ENCODE assay signal across 13 mouse cellular contexts in genomic region chr2:181157716-181158302, GRCm38 (mm10). TPM values are rescaled to one million over a fixed set of nuclear protein-coding genes. Genes with fewer than 3 reads are reported as not detected.
A peak's percentile ranks its signal among the peaks of the same experiment; 100 is the strongest.
DNase-seq lines count a peak whose midpoint lies in the region; ATAC-seq and TF ChIP-seq lines count a peak whose summit lies in the region.
"Had no signal": no experiment of that assay in that cellular context is flagged by ENCODE, and none has a peak within 500 bp of the region (broad histone marks: within the 10 kb centered on the region; RNA-seq: fewer than 3 reads in every experiment).

No protein-coding gene starts in this region.

- H3K4me2 ChIP-seq in forebrain, postnatal 0 days (ENCODE audit: low read depth), result peak overlapping the region; percentile 81; the same call in 1 of the 2 replicates
- no peak overlapping the region for H3K4me2 ChIP-seq in forebrain, embryonic 13.5 days
- peak overlapping the region; percentile 76 for H3K4me2 ChIP-seq in hindbrain, embryonic 14.5 days (replicated peaks)
- no peak overlapping the region for H3K4me2 ChIP-seq in hindbrain, embryonic 11.5 days (replicated peaks; ENCODE audit: low read depth, low read length)
- H3K4me2 ChIP-seq in heart, postnatal 0 days (ENCODE audit: low read depth, low read length), result no peak overlapping the region

- H3K27ac ChIP-seq in forebrain, postnatal 0 days (ENCODE audit: low read depth, low read length), result 0 out of 2 replicates have a peak overlapping the region, but pooled peaks have one; percentile 15
- no peak overlapping the region for H3K27ac ChIP-seq in forebrain, embryonic 13.5 days
- peak overlapping the region; percentile 88 for H3K27ac ChIP-seq in hindbrain, embryonic 14.5 days
- H3K27ac ChIP-seq in hindbrain, embryonic 11.5 days (ENCODE audit: low read depth, low read length), result no peak overlapping the region
- peak overlapping the region; percentile 86 for H3K27ac ChIP-seq in heart, postnatal 0 days (ENCODE audit: low read depth)
- H3K27ac ChIP-seq: embryonic facial prominence, embryonic 13.5 days had no signal

- peaks cover 2% of the 10 kb centered on the region for H3K36me3 ChIP-seq in forebrain, postnatal 0 days (ENCODE audit: insufficient read depth)
- H3K36me3 ChIP-seq in forebrain, embryonic 13.5 days (ENCODE audit: poor library complexity, severe bottlenecking), result no peaks in the 10 kb centered on the region
- peaks cover under 1% of the 10 kb centered on the region; the same call in 1 of the 2 replicates for H3K36me3 ChIP-seq in hindbrain, embryonic 14.5 days (replicated peaks; ENCODE audit: control insufficient read depth, insufficient read depth)
- no peaks in the 10 kb centered on the region for H3K36me3 ChIP-seq in hindbrain, embryonic 11.5 days (ENCODE audit: control insufficient read depth, insufficient read depth, low read length)
- H3K36me3 ChIP-seq in heart, postnatal 0 days (replicated peaks; ENCODE audit: control insufficient read depth, insufficient read depth, low read length), result peaks cover 9% of the 10 kb centered on the region
- H3K36me3 ChIP-seq: embryonic facial prominence, embryonic 13.5 days had no signal

- no peak for TF ChIP-seq CTCF in forebrain, postnatal 0 days (IDR thresholded peaks at IDR 0.05; ENCODE audit: low read depth)
- TF ChIP-seq CTCF in heart, postnatal 0 days (IDR thresholded peaks at IDR 0.05; ENCODE audit: low read depth), result no peak

- no peaks in the 10 kb centered on the region for H3K9me3 ChIP-seq in forebrain, postnatal 0 days (ENCODE audit: low read length)
- H3K9me3 ChIP-seq in forebrain, embryonic 13.5 days (replicated peaks), result no peaks in the 10 kb centered on the region
- no peaks in the 10 kb centered on the region for H3K9me3 ChIP-seq in hindbrain, embryonic 14.5 days (ENCODE audit: control insufficient read depth, low read length)
- no peaks in the 10 kb centered on the region for H3K9me3 ChIP-seq in hindbrain, embryonic 11.5 days (ENCODE audit: control insufficient read depth, low read length)
- no peaks in the 10 kb centered on the region for H3K9me3 ChIP-seq in heart, postnatal 0 days (replicated peaks; ENCODE audit: control insufficient read depth, low read length)
- H3K9me3 ChIP-seq: embryonic facial prominence, embryonic 13.5 days had no signal

- no peak overlapping the region for H3K4me3 ChIP-seq in forebrain, postnatal 0 days (ENCODE audit: low read depth, low read length)
- H3K4me3 ChIP-seq in forebrain, embryonic 13.5 days, result no peak overlapping the region
- H3K4me3 ChIP-seq in hindbrain, embryonic 14.5 days (replicated peaks; ENCODE audit: low read length), result no peak overlapping the region
- no peak overlapping the region for H3K4me3 ChIP-seq in hindbrain, embryonic 11.5 days (ENCODE audit: low read depth, low read length)
- no peak overlapping the region for H3K4me3 ChIP-seq in heart, postnatal 0 days (ENCODE audit: low read depth, low read length)

- TF ChIP-seq EP300 in heart, postnatal 0 days (IDR thresholded peaks at IDR 0.05; ENCODE audit: low read depth), result no peak

- no peak for DNase-seq in forebrain, postnatal 0 days
- DNase-seq in hindbrain, embryonic 14.5 days (ENCODE audit: low spot score), result no peak
- DNase-seq in hindbrain, embryonic 11.5 days (ENCODE audit: low spot score), result no peak
- DNase-seq in brain, adult 2 months (ENCODE audit: low read depth, low spot score), result peak; percentile 83
- DNase-seq in heart, postnatal 0 days (ENCODE audit: low spot score), result peak; percentile 42
- no peak for DNase-seq in kidney, postnatal 4 days
- DNase-seq: liver, postnatal 0 days had no signal

- 78% methylated on average over 6 of the region's 6 CpGs for WGBS in forebrain, postnatal 0 days
- WGBS in forebrain, embryonic 13.5 days, result 81% methylated on average over 6 of the region's 6 CpGs
- WGBS in hindbrain, embryonic 14.5 days, result 74% methylated on average over 6 of the region's 6 CpGs
- WGBS in hindbrain, embryonic 11.5 days, result 83% methylated on average over 6 of the region's 6 CpGs
- 68% methylated on average over 6 of the region's 6 CpGs for WGBS in heart, postnatal 0 days

- H3K27me3 ChIP-seq in forebrain, postnatal 0 days (ENCODE audit: insufficient read depth, low read length), result no peaks in the 10 kb centered on the region
- H3K27me3 ChIP-seq in forebrain, embryonic 13.5 days, result peaks cover 25% of the 10 kb centered on the region
- no peaks in the 10 kb centered on the region for H3K27me3 ChIP-seq in hindbrain, embryonic 14.5 days (ENCODE audit: control insufficient read depth, insufficient read depth, low read length)
- peaks cover 19% of the 10 kb centered on the region for H3K27me3 ChIP-seq in hindbrain, embryonic 11.5 days (ENCODE audit: control insufficient read depth, insufficient read depth, low read length)
- H3K27me3 ChIP-seq in heart, postnatal 0 days (ENCODE audit: control insufficient read depth, insufficient read depth, low read length), result peaks cover 13% of the 10 kb centered on the region; the same call in 1 of the 2 replicates

- peaks cover 48% of the 10 kb centered on the region for H3K4me1 ChIP-seq in forebrain, postnatal 0 days (ENCODE audit: insufficient read depth)
- peaks cover 41% of the 10 kb centered on the region for H3K4me1 ChIP-seq in forebrain, embryonic 13.5 days
- peaks cover 44% of the 10 kb centered on the region for H3K4me1 ChIP-seq in hindbrain, embryonic 14.5 days (replicated peaks; ENCODE audit: control insufficient read depth, insufficient read depth, low read length)
- H3K4me1 ChIP-seq in hindbrain, embryonic 11.5 days (replicated peaks; ENCODE audit: control insufficient read depth, insufficient read depth, low read length), result no peaks in the 10 kb centered on the region; the same call in none of the 2 replicates
- peaks cover 46% of the 10 kb centered on the region for H3K4me1 ChIP-seq in heart, postnatal 0 days (ENCODE audit: control insufficient read depth, insufficient read depth)

- no peak for ATAC-seq in forebrain, postnatal 0 days
- ATAC-seq in forebrain, embryonic 13.5 days, result no peak
- ATAC-seq in hindbrain, embryonic 14.5 days (ENCODE audit: low FRiP score), result no peak
- no peak for ATAC-seq in hindbrain, embryonic 11.5 days (ENCODE audit: low FRiP score)
- no peak for ATAC-seq in heart, postnatal 0 days (ENCODE audit: insufficient read depth, low read depth)
- ATAC-seq in CD4-positive, CD25-positive, alpha-beta regulatory T cell, adult 4 months, result no peak
- ATAC-seq: liver, postnatal 0 days had no signal

- H3K9ac ChIP-seq in forebrain, postnatal 0 days, result no peak overlapping the region
- no peak overlapping the region for H3K9ac ChIP-seq in forebrain, embryonic 13.5 days
- no peak overlapping the region for H3K9ac ChIP-seq in hindbrain, embryonic 14.5 days
- no peak overlapping the region for H3K9ac ChIP-seq in hindbrain, embryonic 11.5 days (ENCODE audit: low read depth, low read length)
- H3K9ac ChIP-seq in heart, postnatal 0 days (replicated peaks; ENCODE audit: low read depth, low read length), result no peak overlapping the region
- H3K9ac ChIP-seq: embryonic facial prominence, embryonic 13.5 days; liver, postnatal 0 days had no signal

RNA-seq across cellular contexts. Expression of gene Eef1a2, which starts 1.0 kb away (rescaled TPM):
- 215 and 218 TPM in 2 replicates for total RNA-seq in forebrain, postnatal 0 days (2014; rRNA removed)
- polyA plus RNA-seq in forebrain, postnatal 0 days (2015; fragmentation: Nextera tagmentation; extraction: Ambion mirVana), result 12.8 and 17.5 TPM in 2 replicates
- polyA plus RNA-seq in forebrain, embryonic 13.5 days (2015; fragmentation: Nextera tagmentation; extraction: Ambion mirVana), result 1.7 and 1.9 TPM in 2 replicates
- polyA plus RNA-seq in hindbrain, embryonic 14.5 days (2014; fragmentation: Nextera tagmentation; extraction: Ambion mirVana), result 21.1 and 22.3 TPM in 2 replicates
- polyA plus RNA-seq in hindbrain, embryonic 11.5 days (2014; fragmentation: Nextera tagmentation; extraction: Ambion mirVana), result 1.3 and 1.5 TPM in 2 replicates
- total RNA-seq in heart, postnatal 0 days (2014; rRNA removed; ENCODE audit: low replicate concordance), result 263 and 291 TPM in 2 replicates
- 19.9 and 21.6 TPM in 2 replicates for polyA plus RNA-seq in heart, postnatal 0 days (2015; fragmentation: Nextera tagmentation; extraction: Ambion mirVana)
- not detected for polyA plus RNA-seq in CD4-positive, CD25-positive, alpha-beta regulatory T cell, adult 4 months (2017; shearing (Covaris generic))
- total RNA-seq: megakaryocyte-erythroid progenitor cell, adult 5-6 weeks had no signal
- polyA plus RNA-seq: liver, postnatal 0 days; thymus, postnatal 0 days had no signal

RNA-seq across cellular contexts. Expression of gene Kcnq2, which starts 22.7 kb away (rescaled TPM):
- 113 and 134 TPM in 2 replicates for total RNA-seq in forebrain, postnatal 0 days (2014; rRNA removed)
- 24.7 and 31.7 TPM in 2 replicates for polyA plus RNA-seq in forebrain, postnatal 0 days (2015; fragmentation: Nextera tagmentation; extraction: Ambion mirVana)
- 28.1 and 31.8 TPM in 2 replicates for polyA plus RNA-seq in forebrain, embryonic 13.5 days (2015; fragmentation: Nextera tagmentation; extraction: Ambion mirVana)
- 54.2 and 55.9 TPM in 2 replicates for polyA plus RNA-seq in hindbrain, embryonic 14.5 days (2014; fragmentation: Nextera tagmentation; extraction: Ambion mirVana)
- polyA plus RNA-seq in hindbrain, embryonic 11.5 days (2014; fragmentation: Nextera tagmentation; extraction: Ambion mirVana), result 16.3 and 18.9 TPM in 2 replicates
- total RNA-seq in heart, postnatal 0 days (2014; rRNA removed; ENCODE audit: low replicate concordance), result 0.04 and 0.08 TPM in 2 replicates
- not detected in 2 replicates for polyA plus RNA-seq in heart, postnatal 0 days (2015; fragmentation: Nextera tagmentation; extraction: Ambion mirVana)
- polyA plus RNA-seq in CD4-positive, CD25-positive, alpha-beta regulatory T cell, adult 4 months (2017; shearing (Covaris generic)), result not detected
- total RNA-seq: megakaryocyte-erythroid progenitor cell, adult 5-6 weeks had no signal
- polyA plus RNA-seq: liver, postnatal 0 days had no signal

RNA-seq across cellular contexts. Expression of gene Ppdpf, which starts 29.2 kb away (rescaled TPM):
- total RNA-seq in forebrain, postnatal 0 days (2014; rRNA removed), result 239 and 264 TPM in 2 replicates
- polyA plus RNA-seq in forebrain, postnatal 0 days (2015; fragmentation: Nextera tagmentation; extraction: Ambion mirVana), result 402 and 447 TPM in 2 replicates
- 540 and 547 TPM in 2 replicates for polyA plus RNA-seq in forebrain, embryonic 13.5 days (2015; fragmentation: Nextera tagmentation; extraction: Ambion mirVana)
- 382 and 446 TPM in 2 replicates for polyA plus RNA-seq in hindbrain, embryonic 14.5 days (2014; fragmentation: Nextera tagmentation; extraction: Ambion mirVana)
- 393 and 410 TPM in 2 replicates for polyA plus RNA-seq in hindbrain, embryonic 11.5 days (2014; fragmentation: Nextera tagmentation; extraction: Ambion mirVana)
- total RNA-seq in heart, postnatal 0 days (2014; rRNA removed; ENCODE audit: low replicate concordance), result 154 and 155 TPM in 2 replicates
- polyA plus RNA-seq in heart, postnatal 0 days (2015; fragmentation: Nextera tagmentation; extraction: Ambion mirVana), result 145 and 157 TPM in 2 replicates
- 100 to 1,000 TPM; 138 to 145 TPM for polyA plus RNA-seq in CD4-positive, CD25-positive, alpha-beta regulatory T cell, adult 4 months (2017; shearing (Covaris generic))

RNA-seq across cellular contexts. Expression of gene Ptk6, which starts 44.8 kb away (rescaled TPM):
- not detected in 2 replicates for total RNA-seq in forebrain, postnatal 0 days (2014; rRNA removed)
- not detected in 2 replicates for polyA plus RNA-seq in forebrain, postnatal 0 days (2015; fragmentation: Nextera tagmentation; extraction: Ambion mirVana)
- polyA plus RNA-seq in forebrain, embryonic 13.5 days (2015; fragmentation: Nextera tagmentation; extraction: Ambion mirVana), result not detected in 2 replicates
- not detected in 2 replicates for polyA plus RNA-seq in hindbrain, embryonic 14.5 days (2014; fragmentation: Nextera tagmentation; extraction: Ambion mirVana)
- not detected in 2 replicates for polyA plus RNA-seq in hindbrain, embryonic 11.5 days (2014; fragmentation: Nextera tagmentation; extraction: Ambion mirVana)
- not detected in 2 replicates for total RNA-seq in heart, postnatal 0 days (2014; rRNA removed; ENCODE audit: low replicate concordance)
- polyA plus RNA-seq in heart, postnatal 0 days (2015; fragmentation: Nextera tagmentation; extraction: Ambion mirVana), result not detected in 2 replicates
- under 1 TPM in 1 of 2 experiments, not detected in 1; 0.08 TPM for polyA plus RNA-seq in CD4-positive, CD25-positive, alpha-beta regulatory T cell, adult 4 months (2017; shearing (Covaris generic))
- total RNA-seq: megakaryocyte-erythroid progenitor cell, adult 5-6 weeks had no signal
- polyA plus RNA-seq: embryonic facial prominence, embryonic 13.5 days; intestine, embryonic 14.5 days had no signal

RNA-seq across cellular contexts. Expression of gene Srms, which starts 55.2 kb away (rescaled TPM):
- total RNA-seq in forebrain, postnatal 0 days (2014; rRNA removed), result 0.15 and 0.43 TPM in 2 replicates
- 0.10 TPM in 1 of 2 replicates, not detected in the other for polyA plus RNA-seq in forebrain, postnatal 0 days (2015; fragmentation: Nextera tagmentation; extraction: Ambion mirVana)
- 0.06 and 0.11 TPM in 2 replicates for polyA plus RNA-seq in forebrain, embryonic 13.5 days (2015; fragmentation: Nextera tagmentation; extraction: Ambion mirVana)
- 0.29 and 0.48 TPM in 2 replicates for polyA plus RNA-seq in hindbrain, embryonic 14.5 days (2014; fragmentation: Nextera tagmentation; extraction: Ambion mirVana)
- 0.15 and 0.22 TPM in 2 replicates for polyA plus RNA-seq in hindbrain, embryonic 11.5 days (2014; fragmentation: Nextera tagmentation; extraction: Ambion mirVana)
- total RNA-seq in heart, postnatal 0 days (2014; rRNA removed; ENCODE audit: low replicate concordance), result 0.04 TPM in 1 of 2 replicates, not detected in the other
- polyA plus RNA-seq in heart, postnatal 0 days (2015; fragmentation: Nextera tagmentation; extraction: Ambion mirVana), result 0.08 and 0.10 TPM in 2 replicates
- polyA plus RNA-seq in CD4-positive, CD25-positive, alpha-beta regulatory T cell, adult 4 months (2017; shearing (Covaris generic)), result under 1 TPM; 0.42 to 0.70 TPM
- total RNA-seq: megakaryocyte-erythroid progenitor cell, adult 5-6 weeks had no signal
- polyA plus RNA-seq: embryonic facial prominence, embryonic 13.5 days had no signal

Comparison
In these comparisons a context has a peak if more than half of its experiments do, and no peak if none do; other contexts are left out.
1. H3K27ac ChIP-seq: peak in forebrain, postnatal 0 days (single experiment), hindbrain, embryonic 14.5 days (single experiment) and heart, postnatal 0 days (single experiment); none in forebrain, embryonic 13.5 days (single experiment) and hindbrain, embryonic 11.5 days (single experiment).
2. H3K4me2 ChIP-seq: peak in forebrain, postnatal 0 days (single experiment) and hindbrain, embryonic 14.5 days (single experiment); none in forebrain, embryonic 13.5 days (single experiment), hindbrain, embryonic 11.5 days (single experiment) and heart, postnatal 0 days (single experiment).
3. DNase-seq: peak in brain, adult 2 months (single experiment) and heart, postnatal 0 days (single experiment); none in forebrain, postnatal 0 days (single experiment), hindbrain, embryonic 14.5 days (single experiment), hindbrain, embryonic 11.5 days (single experiment) and kidney, postnatal 4 days (0 of 2).
4. RNA of gene Kcnq2, which starts 22.7 kb away (polyA plus RNA-seq): 54.2 to 55.9 TPM in hindbrain, embryonic 14.5 days, 24.7 to 31.7 TPM in forebrain, postnatal 0 days, 28.1 to 31.8 TPM in forebrain, embryonic 13.5 days and 16.3 to 18.9 TPM in hindbrain, embryonic 11.5 days; not detected in CD4-positive, CD25-positive, alpha-beta regulatory T cell, adult 4 months and not detected in heart, postnatal 0 days; every median in the first group is over 10 times any median in the second.